Mouse (Mus musculus) midbrain, embryonic 11.5 days (tissue): ENCODE measurements around the gene Ccdc8. TPM values are rescaled to one million over a fixed set of nuclear protein-coding genes. Genes with fewer than 3 reads are reported as not detected.

Experiments used
- polyA plus RNA-seq: library from polyadenylated mRNA; unstranded; fragments of >200 nt; fragmentation: Nextera tagmentation; extraction: Ambion mirVana; gene quantifications from 2 replicates; pipeline ENCODE4 v1.2.1, GENCODE M21; 2014

Ccdc8 gene
- polyA plus RNA-seq, 1 experiment from 2014 or later, result 14.7 TPM

Other genes starting within 250 kb of the Ccdc8 start
- 20.7 and 23.2 TPM in 2 replicates for gene Slc1a5, start 211.4 kb upstream of the Ccdc8 start, polyA plus RNA-seq
- gene Strn4, start 176.8 kb upstream of the Ccdc8 start, polyA plus RNA-seq, result 111 and 115 TPM in 2 replicates
- 24.3 and 25.9 TPM in 2 replicates for gene Fkrp, start 176.0 kb upstream of the Ccdc8 start, polyA plus RNA-seq
- gene Prkd2, start 149.8 kb upstream of the Ccdc8 start, polyA plus RNA-seq, result 9.2 and 10.3 TPM in 2 replicates
- 4.8 and 5.3 TPM in 2 replicates for gene Dact3, start 117.4 kb upstream of the Ccdc8 start, polyA plus RNA-seq
- 9.7 and 10.2 TPM in 2 replicates for gene Gng8, start 100.9 kb upstream of the Ccdc8 start, polyA plus RNA-seq
- 0.94 and 1.2 TPM in 2 replicates for gene Ptgir, start 86.2 kb upstream of the Ccdc8 start, polyA plus RNA-seq
- 284 and 295 TPM in 2 replicates for gene Calm3, start 68.6 kb upstream of the Ccdc8 start, polyA plus RNA-seq
- 8.3 and 8.6 TPM in 2 replicates for gene Pnmal2, start 48.0 kb upstream of the Ccdc8 start, polyA plus RNA-seq
- 22.5 and 23.7 TPM in 2 replicates for gene Pnmal1, start 33.0 kb upstream of the Ccdc8 start, polyA plus RNA-seq
- gene Gm42372, start 9.6 kb upstream of the Ccdc8 start, polyA plus RNA-seq, result 1.6 and 2.5 TPM in 2 replicates
- gene Ppp5c, start 35.2 kb downstream of the Ccdc8 start, polyA plus RNA-seq, result 101 and 108 TPM in 2 replicates
- 3.9 and 5.2 TPM in 2 replicates for gene Hif3a, start 69.7 kb downstream of the Ccdc8 start, polyA plus RNA-seq
- gene Psg16, start 81.3 kb downstream of the Ccdc8 start, polyA plus RNA-seq, result 0.10 and 0.22 TPM in 2 replicates
- not detected in 2 replicates for gene Ceacam3, start 157.6 kb downstream of the Ccdc8 start, polyA plus RNA-seq
- gene Psg29, start 210.8 kb downstream of the Ccdc8 start, polyA plus RNA-seq, result not detected in 2 replicates